Mouse (Mus musculus): ENCODE results near the gene Rgs19. TPM values are rescaled to one million over a fixed set of nuclear protein-coding genes. Genes with fewer than 3 reads are reported as not detected.

Gene Rgs19
- polyA plus RNA-seq, 1 experiment from 2014 or later = 44.8 TPM

DNA sequence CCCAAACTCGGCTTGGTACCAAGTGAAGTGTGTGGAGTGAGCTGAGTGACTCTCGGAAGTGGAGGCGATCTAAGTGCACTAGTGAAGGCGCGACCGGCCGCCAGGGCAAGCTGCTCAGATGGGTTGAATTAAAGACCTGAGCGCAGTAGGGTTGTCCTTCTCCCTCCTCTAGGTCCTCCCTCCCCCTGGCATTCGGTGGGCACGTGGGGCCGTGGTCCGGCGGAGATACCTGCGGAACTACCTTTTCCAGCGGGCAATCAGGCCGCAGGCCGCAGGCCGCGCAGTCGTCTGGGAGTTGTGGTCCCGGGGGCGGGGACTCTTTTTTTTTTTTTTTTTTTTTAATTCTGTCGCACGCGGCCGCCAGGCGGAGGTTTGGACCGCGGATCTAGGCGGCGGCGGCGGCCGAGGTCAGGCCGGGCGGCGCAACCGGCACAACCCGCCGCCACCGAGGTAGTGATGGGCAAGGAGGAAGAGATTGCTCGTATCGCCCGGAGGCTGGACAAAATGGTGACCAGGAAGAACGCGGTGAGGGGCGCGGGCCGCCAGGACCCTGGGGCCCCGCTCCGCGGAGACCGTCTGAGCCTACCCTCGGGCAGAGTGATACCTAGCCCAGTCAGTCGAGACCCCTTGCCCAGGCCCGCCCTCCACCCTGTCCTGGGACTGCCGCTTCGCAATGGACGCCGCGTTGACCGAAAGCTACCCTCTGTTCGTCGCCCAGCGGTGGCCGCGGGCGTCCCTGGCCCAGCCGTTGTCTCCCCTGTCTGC lies 13.6 kb downstream of the Rgs19 start, which contains the start of gene Tcea2:
Tcea2 (plus strand) TSS at position 360 of the 765 bp plus-strand sequence.
- Histone ChIP-seq H3K9ac (peak within 1 kb of the TSS; percentile 84), H3K9me3 (no peaks in the 10 kb centered on the region), H3K27ac (no peak within 1 kb of the TSS), H3K27me3 (replicated peaks) (no peaks in the 10 kb centered on the region), H3K4me1 (peaks cover 23% of the 10 kb centered on the region), H3K4me2 (replicated peaks) (peak within 1 kb of the TSS; percentile 93), H3K4me3 (peak within 1 kb of the TSS; percentile 64), H3K36me3 (no peaks in the 10 kb centered on the region)
- WGBS = under 1% methylated on average over 69 of the region's 69 CpGs
- ATAC-seq (ENCODE audit: low FRiP score, low read depth) = peak; percentile 57

- Histone ChIP-seq H3K4me1 (peaks cover 25% of the 10 kb centered on the region), H3K36me3 (no peaks in the 10 kb centered on the region), H3K27ac (no peak overlapping the region), H3K4me3 (no peak overlapping the region), H3K4me2 (replicated peaks) (no peak overlapping the region), H3K9me3 (no peaks in the 10 kb centered on the region), H3K27me3 (replicated peaks) (peaks cover 8% of the 10 kb centered on the region; the same call in 1 of the 2 replicates), H3K9ac (no peak overlapping the region)
- ATAC-seq (ENCODE audit: low FRiP score, low read depth) = peak; percentile 42; the same call in 1 of the 2 replicates
- WGBS = 40% methylated on average over 1 of the region's 1 CpGs
Observed at GRCm38 (mm10) chr2:181678780-181679179, 15.0 kb downstream of the Rgs19 start.

DNA sequence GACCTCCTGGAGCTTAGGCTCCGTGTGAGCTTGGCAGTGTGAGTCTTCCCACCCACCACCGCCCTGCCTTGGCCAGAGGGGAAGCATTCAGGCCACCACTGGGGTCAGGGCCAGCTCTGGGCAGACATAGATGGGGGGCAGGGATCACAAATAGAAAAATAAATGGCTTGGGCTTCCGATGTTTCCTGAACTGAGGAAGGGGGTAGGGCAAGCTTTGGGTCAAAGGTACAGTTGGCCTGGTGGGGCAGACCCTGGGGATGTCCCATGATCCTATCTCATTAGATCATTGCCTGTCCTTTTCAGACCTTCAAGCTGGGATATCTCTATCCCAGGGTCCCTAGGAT lies 16.1 kb downstream of the Rgs19 start:
- Histone ChIP-seq H3K4me1 (peaks cover 30% of the 10 kb centered on the region), H3K9ac (no peak overlapping the region), H3K4me3 (no peak overlapping the region), H3K4me2 (replicated peaks) (no peak overlapping the region), H3K9me3 (no peaks in the 10 kb centered on the region), H3K27me3 (replicated peaks) (peaks cover 18% of the 10 kb centered on the region), H3K36me3 (no peaks in the 10 kb centered on the region), H3K27ac (no peak overlapping the region)
- no peak for ATAC-seq (ENCODE audit: low FRiP score, low read depth)
- 59% methylated on average over 3 of the region's 3 CpGs for WGBS

- peaks cover 30% of the 10 kb centered on the region for H3K4me1 ChIP-seq
- H3K9ac ChIP-seq = no peak overlapping the region
- H3K9me3 ChIP-seq = no peaks in the 10 kb centered on the region
- no peak for ATAC-seq (ENCODE audit: low FRiP score, low read depth)
- 58% methylated on average over 5 of the region's 5 CpGs for WGBS
- H3K4me2 ChIP-seq (replicated peaks) = no peak overlapping the region
- peaks cover 23% of the 10 kb centered on the region for H3K27me3 ChIP-seq (replicated peaks)
- no peaks in the 10 kb centered on the region for H3K36me3 ChIP-seq
- no peak overlapping the region for H3K27ac ChIP-seq
- no peak overlapping the region for H3K4me3 ChIP-seq
Observed at GRCm38 (mm10) chr2:181677096-181677754, 16.6 kb downstream of the Rgs19 start.

DNA sequence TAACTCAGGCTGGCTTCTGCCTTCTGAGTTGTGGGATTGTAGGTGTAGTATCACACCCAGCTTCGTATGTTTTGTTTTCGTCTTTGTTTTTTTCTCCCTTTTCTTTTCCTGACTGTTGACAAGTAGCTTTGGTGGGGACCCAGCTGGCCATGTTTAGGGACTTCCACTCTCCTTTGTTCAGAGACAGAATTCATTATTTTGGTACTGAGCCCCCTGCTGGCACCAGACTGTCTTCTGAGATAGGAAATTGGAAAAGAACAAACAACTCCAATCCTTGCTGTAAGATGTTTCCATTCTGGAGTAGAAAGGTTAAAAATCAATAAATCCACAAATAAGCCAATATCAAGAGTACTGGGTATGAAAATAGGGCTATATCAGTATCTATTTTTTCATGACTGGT lies 17.4 kb downstream of the Rgs19 start:
- no peak for ATAC-seq (ENCODE audit: low FRiP score, low read depth)
- H3K4me2 ChIP-seq (replicated peaks) = no peak overlapping the region
- no peak overlapping the region for H3K4me3 ChIP-seq
- no peak overlapping the region for H3K27ac ChIP-seq
- peaks cover 32% of the 10 kb centered on the region for H3K4me1 ChIP-seq
- no peaks in the 10 kb centered on the region for H3K36me3 ChIP-seq
- no peaks in the 10 kb centered on the region for H3K9me3 ChIP-seq
- H3K9ac ChIP-seq = no peak overlapping the region
- WGBS = 43% methylated on average over 2 of the region's 2 CpGs
- H3K27me3 ChIP-seq (replicated peaks) = peaks cover 31% of the 10 kb centered on the region

DNA sequence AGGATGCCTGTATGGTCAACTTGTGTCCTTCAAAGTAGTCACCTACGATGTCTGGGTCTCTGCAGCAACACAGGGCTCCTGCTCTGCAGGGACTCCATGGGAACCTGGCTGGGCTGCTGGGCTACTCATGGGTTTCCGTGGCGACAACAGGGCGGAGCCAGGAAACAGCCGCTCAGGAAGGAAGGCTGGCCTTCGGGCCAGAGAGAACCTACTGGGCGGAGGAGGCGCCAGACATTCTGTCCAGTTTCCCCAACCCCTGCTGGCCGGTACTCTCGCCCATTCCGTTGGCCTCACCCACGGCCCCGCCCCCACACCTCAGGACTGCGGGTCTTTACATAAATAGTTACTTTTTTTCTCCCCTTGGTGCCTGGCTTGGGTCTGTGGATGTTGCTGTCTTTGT lies 18.3 kb downstream of the Rgs19 start:
- H3K36me3 ChIP-seq = no peaks in the 10 kb centered on the region
- H3K27me3 ChIP-seq (replicated peaks) = peaks cover 41% of the 10 kb centered on the region
- ATAC-seq (ENCODE audit: low FRiP score, low read depth) = no peak
- WGBS = 2% methylated on average over 14 of the region's 14 CpGs
- no peak overlapping the region for H3K27ac ChIP-seq
- no peak overlapping the region for H3K4me3 ChIP-seq
- no peaks in the 10 kb centered on the region for H3K9me3 ChIP-seq
- peaks cover 33% of the 10 kb centered on the region for H3K4me1 ChIP-seq
- H3K9ac ChIP-seq = no peak overlapping the region
- peak overlapping the region; percentile 36 for H3K4me2 ChIP-seq (replicated peaks)

- no peak overlapping the region for H3K4me3 ChIP-seq
- H3K4me1 ChIP-seq = peaks cover 36% of the 10 kb centered on the region
- no peak overlapping the region for H3K9ac ChIP-seq
- H3K9me3 ChIP-seq = no peaks in the 10 kb centered on the region
- WGBS = 81% methylated on average over 4 of the region's 4 CpGs
- no peak for ATAC-seq (ENCODE audit: low FRiP score, low read depth)
- peaks cover 46% of the 10 kb centered on the region for H3K27me3 ChIP-seq (replicated peaks)
- no peak overlapping the region for H3K27ac ChIP-seq
- no peaks in the 10 kb centered on the region for H3K36me3 ChIP-seq
- H3K4me2 ChIP-seq (replicated peaks) = no peak overlapping the region
Observed at GRCm38 (mm10) chr2:181674934-181675333, 18.8 kb downstream of the Rgs19 start.

DNA sequence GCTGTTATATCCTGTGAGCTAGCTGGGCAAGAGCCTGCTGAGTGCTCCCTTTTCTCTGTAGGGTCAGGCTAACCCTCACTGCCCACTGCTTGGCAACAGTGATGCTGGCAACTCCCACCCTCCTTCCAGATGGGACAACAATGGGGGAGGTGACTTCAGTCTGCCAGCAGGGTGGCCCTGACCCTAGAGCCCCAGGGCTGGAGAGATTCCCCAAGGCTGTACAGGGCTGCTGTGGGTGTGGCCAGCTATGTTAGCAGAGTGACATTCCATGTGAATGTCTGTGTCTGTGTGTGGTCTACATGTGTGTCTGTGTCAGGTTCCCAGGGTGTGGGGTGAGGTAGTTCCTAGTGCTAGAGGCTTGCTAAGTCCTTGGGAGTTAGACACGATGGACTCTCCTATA lies 20.3 kb downstream of the Rgs19 start:
- ATAC-seq (ENCODE audit: low FRiP score, low read depth) = no peak
- peaks cover 36% of the 10 kb centered on the region for H3K4me1 ChIP-seq

GRCm38 (mm10) chr2:181671984-181672383 lies 21.8 kb downstream of the Rgs19 start:
- Histone ChIP-seq H3K9ac (no peak overlapping the region), H3K4me1 (peaks cover 35% of the 10 kb centered on the region), H3K9me3 (no peaks in the 10 kb centered on the region), H3K4me2 (replicated peaks) (no peak overlapping the region), H3K27ac (no peak overlapping the region), H3K27me3 (replicated peaks) (peaks cover 65% of the 10 kb centered on the region), H3K36me3 (no peaks in the 10 kb centered on the region), H3K4me3 (no peak overlapping the region)
- WGBS = 30% methylated on average over 7 of the region's 7 CpGs
- no peak for ATAC-seq (ENCODE audit: low FRiP score, low read depth)

More for the DNA sequence above, 20.3 kb downstream of the Rgs19 start:
- H3K9me3 ChIP-seq = no peaks in the 10 kb centered on the region
- 49% methylated on average over 1 of the region's 1 CpGs for WGBS
- no peak overlapping the region for H3K9ac ChIP-seq
- H3K4me2 ChIP-seq (replicated peaks) = no peak overlapping the region
- H3K27ac ChIP-seq = no peak overlapping the region
- H3K27me3 ChIP-seq (replicated peaks) = peaks cover 59% of the 10 kb centered on the region
- no peaks in the 10 kb centered on the region for H3K36me3 ChIP-seq
- H3K4me3 ChIP-seq = no peak overlapping the region

DNA sequence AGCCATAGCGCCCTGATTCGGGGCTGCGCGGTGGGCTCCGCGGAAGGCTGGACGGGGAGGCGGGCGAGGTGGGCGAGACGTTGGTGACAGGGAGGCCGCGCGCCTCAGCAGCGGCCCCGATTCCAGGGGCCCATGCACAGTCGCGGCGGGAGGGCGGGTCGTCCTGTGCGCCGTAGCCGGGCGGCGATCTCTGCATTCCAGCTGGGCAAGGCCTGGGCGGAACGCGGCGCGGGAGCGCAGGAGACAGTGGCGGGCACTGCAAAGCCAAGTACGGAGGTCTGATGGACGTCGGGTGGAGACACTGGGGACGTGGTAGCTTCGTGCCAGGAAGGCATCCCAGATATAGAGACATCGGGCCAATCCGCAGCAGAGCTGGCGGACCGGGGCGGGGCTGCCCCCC lies 22.5 kb downstream of the Rgs19 start, which contains the start of gene Sox18:
Sox18 (minus strand) TSS at position 315 of the 400 bp plus-strand sequence.
- H3K4me3 ChIP-seq = peak within 1 kb of the TSS; percentile 25
- peak within 1 kb of the TSS; percentile 34; the same call in 1 of the 2 replicates for H3K9ac ChIP-seq
- H3K27me3 ChIP-seq (replicated peaks) = peaks cover 65% of the 10 kb centered on the region
- no peak for ATAC-seq (ENCODE audit: low FRiP score, low read depth)
- H3K4me1 ChIP-seq = peaks cover 33% of the 10 kb centered on the region
- under 1% methylated on average over 43 of the region's 43 CpGs for WGBS
- no peaks in the 10 kb centered on the region for H3K9me3 ChIP-seq
- H3K27ac ChIP-seq = no peak within 1 kb of the TSS
- H3K4me2 ChIP-seq (replicated peaks) = peak within 1 kb of the TSS; percentile 63
- H3K36me3 ChIP-seq = no peaks in the 10 kb centered on the region

- H3K4me2 ChIP-seq (replicated peaks) = peak overlapping the region; percentile 63
- WGBS = 1% methylated on average over 41 of the region's 41 CpGs
- peak overlapping the region; percentile 34; the same call in 1 of the 2 replicates for H3K9ac ChIP-seq
- peaks cover 30% of the 10 kb centered on the region for H3K4me1 ChIP-seq
- peak overlapping the region; percentile 25 for H3K4me3 ChIP-seq
- no peaks in the 10 kb centered on the region for H3K36me3 ChIP-seq
- no peak overlapping the region for H3K27ac ChIP-seq
- peaks cover 65% of the 10 kb centered on the region for H3K27me3 ChIP-seq (replicated peaks)
- no peak for ATAC-seq (ENCODE audit: low FRiP score, low read depth)
- H3K9me3 ChIP-seq = no peaks in the 10 kb centered on the region
Observed at GRCm38 (mm10) chr2:181670913-181671311, 22.9 kb downstream of the Rgs19 start.

DNA sequence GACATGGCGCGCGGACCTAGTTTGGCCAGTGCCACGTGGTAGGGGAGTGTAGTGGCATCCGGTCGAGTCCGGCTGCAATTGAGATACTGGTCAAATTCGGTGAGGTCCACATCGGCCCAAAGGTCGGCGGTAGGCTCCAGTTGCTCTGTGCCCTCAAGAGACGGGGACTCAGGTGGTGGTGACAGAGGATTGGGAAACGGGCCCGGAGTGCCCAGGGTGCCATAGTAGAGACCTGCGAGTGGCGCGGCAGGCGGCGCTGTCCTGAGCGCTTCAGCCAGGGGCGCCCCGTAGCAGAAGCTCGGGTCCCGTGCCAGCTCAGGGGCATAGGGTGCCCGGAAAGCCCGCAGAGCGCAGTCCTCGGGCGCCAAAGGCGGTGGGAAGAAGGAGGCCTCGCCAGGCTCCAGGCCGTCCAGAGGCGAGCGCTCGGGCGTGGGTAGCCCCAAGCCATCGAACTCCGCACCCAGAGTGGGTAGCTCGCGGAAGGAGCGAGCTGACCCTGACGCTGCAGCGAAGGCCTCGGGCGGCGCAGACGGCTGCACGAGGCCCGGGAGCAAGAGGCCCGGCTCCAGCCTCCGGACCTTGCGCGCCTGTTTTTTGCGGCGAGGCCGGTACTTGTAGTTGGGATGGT lies 23.4 kb downstream of the Rgs19 start:
- Histone ChIP-seq H3K27me3 (replicated peaks) (peaks cover 65% of the 10 kb centered on the region), H3K4me1 (peaks cover 25% of the 10 kb centered on the region), H3K4me3 (peak overlapping the region; percentile 25), H3K4me2 (replicated peaks) (peak overlapping the region; percentile 63), H3K9ac (peak overlapping the region; percentile 34; the same call in 1 of the 2 replicates), H3K27ac (no peak overlapping the region), H3K9me3 (no peaks in the 10 kb centered on the region), H3K36me3 (no peaks in the 10 kb centered on the region)
- 3% methylated on average over 56 of the region's 56 CpGs for WGBS
- ATAC-seq (ENCODE audit: low FRiP score, low read depth) = no peak

Data from neural tube, embryonic 12.5 days (tissue).